Mouse (Mus musculus) bone marrow macrophage, adult 2 months (primary cell): ENCODE measurements at regions not wholly inside any gene's neighbourhood (a gene's known extent, or its start where the extent isn't known, plus 50 kb on each side); places are given as distances from the start of the nearest gene placed in this dataset.

Experiments used
- CTCF ChIP-seq: IDR thresholded peaks from 2 replicates; pipeline ENCODE4 v1.5.1; 2012; ENCODE audit warnings: low read depth, mild to moderate bottlenecking, low read length, moderate library complexity
- POLR2A ChIP-seq: IDR thresholded peaks from 2 replicates; pipeline ENCODE4 v1.6.1; 2012; ENCODE audit warnings: mild to moderate bottlenecking, low read depth, low read length, borderline replicate concordance

GRCm38 (mm10) chr11:18413769-18414168 is 460.1 kb upstream of the Etaa1 start:
- TF ChIP-seq CTCF: no peak
- no peak for TF ChIP-seq POLR2A
